Mouse (Mus musculus): ENCODE measurements at regions not wholly inside any gene's neighbourhood (a gene's known extent, or its start where the extent isn't known, plus 50 kb on each side); places are given as distances from the start of the nearest gene placed in this dataset.
"Not testable (repeated sequence)": the region's sequence is repeated elsewhere in the genome, so short reads cannot be mapped to it uniquely, and the experiment has no call there.

- DNase-seq: no peak
These were observed 162.0 kb upstream of the Hsf2 start for GRCm38 (mm10) chr10:57324226-57324625.

GRCm38 (mm10) chr10:57362781-57363180, 123.4 kb upstream of the Hsf2 start:
- DNase-seq: not testable (repeated sequence)

All from cerebellum, adult 11 months (tissue).